Mouse (Mus musculus): ENCODE data around the gene Zfp853.

The Zfp853 gene

DNA sequence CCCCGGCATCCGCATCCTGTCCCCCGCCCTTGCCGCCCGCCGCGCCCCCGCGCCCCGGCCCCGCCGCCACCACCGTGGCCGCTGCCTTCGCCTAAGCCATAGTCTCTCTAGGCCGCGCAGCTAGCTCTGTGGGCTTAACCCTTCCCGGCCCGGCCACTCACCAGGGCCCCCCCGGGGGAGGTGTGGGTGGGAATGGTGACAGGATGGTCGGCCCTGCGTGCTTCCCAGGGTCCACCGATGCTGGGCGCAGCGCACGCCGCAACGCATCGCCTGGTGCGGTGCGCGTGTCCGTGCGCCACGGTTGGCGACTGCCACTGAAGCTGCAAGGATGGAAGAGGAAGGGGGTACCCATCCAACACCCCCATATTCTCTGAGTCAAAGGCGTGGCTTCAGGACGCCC is at the start of gene Zfp853:
TSS of gene Zfp853 (minus strand) at position 220 of the 400 bp plus-strand sequence.
- no peak for DNase-seq (ENCODE audit: low spot score)

DNA sequence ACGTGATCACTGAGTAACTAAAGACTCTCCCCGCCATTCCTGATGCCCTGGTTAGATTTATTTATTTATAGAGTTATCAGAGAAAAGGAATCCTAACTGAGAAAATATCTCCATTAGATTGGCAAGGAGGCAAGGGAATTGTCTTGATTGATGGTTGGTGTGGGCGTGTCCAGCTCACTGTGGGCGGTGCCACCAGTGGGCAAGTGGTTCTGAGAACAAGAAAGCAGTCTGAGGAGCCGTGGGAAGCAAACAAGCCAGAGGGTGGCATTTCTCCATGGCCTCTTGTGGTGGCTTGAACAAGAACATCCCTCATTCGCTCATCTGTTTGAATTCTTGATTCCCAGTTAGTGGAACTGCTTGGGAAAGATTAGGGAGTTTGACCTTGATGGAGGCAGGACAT is 46.2 kb upstream of the Zfp853 start:
- DNase-seq (ENCODE audit: low spot score), result no peak

DNA sequence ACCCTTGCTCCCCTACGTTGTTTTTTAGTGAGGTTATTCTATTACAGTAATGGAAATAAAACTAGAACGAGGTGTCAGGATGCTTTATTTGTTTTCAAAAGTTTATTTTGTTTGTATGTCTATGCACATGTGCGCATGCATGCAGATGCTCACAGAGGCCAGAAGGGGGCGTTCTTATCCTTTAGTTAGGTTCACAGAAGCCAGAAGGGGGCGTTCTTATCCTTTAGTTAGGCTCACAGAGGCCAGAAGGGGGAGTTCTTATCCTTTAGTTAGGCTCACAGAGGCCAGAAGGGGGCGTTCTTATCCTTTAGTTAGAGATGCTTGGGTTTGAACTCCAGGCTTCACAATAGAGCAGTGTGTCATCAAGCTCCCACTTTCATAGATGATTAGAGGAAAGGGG is 43.1 kb upstream of the Zfp853 start:
- no peak for DNase-seq (ENCODE audit: low spot score)

DNA sequence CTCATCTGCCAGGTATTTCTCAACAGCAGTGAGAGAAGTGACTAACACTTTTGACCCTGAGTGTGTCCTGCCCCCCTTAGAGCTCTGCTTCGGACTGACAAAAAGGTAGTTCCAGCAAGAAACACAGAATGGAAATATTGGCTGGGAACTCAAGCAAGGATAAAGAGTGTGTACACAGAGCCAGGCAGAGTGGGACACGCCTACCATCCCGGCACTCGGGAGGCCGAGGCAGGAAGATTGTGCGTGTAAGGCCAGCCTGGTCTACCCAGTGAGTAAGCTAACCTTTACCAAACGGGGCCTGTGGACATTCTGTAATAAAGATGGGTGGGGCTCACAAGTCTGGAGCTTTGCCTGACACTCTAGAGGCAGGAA is 41.7 kb upstream of the Zfp853 start:
- no peak for DNase-seq (ENCODE audit: low spot score)

DNA sequence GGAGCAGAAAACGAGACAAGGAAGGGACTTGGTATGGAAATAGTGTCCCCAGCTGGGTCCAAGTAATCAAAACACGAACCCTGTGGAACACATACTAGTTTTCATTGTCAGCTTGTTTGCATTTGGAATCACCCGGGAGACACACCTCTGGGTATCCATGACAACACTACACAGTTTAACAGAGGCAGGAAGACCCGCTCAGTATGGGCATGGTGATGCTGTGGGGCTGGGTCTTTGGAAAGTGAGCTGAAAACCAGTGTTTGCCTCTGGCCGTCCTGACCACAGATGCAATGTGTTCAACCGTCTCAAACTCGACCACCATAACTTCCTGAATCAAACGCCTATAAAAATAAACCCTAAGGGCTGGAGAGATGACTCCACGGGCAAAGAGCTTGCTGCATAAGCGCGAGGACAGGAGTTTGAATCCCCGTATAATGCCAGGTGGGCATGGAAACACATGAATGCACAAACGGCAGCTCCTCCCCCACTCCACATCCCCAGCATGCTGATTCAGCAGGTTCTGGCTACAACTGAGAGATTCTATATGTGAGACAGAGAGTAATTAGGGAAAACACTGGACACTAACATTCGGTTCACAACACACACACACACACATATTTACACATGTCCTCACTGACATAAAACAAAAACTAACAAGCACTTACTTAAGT is 41.1 kb upstream of the Zfp853 start:
- no peak for DNase-seq (ENCODE audit: low spot score)

DNA sequence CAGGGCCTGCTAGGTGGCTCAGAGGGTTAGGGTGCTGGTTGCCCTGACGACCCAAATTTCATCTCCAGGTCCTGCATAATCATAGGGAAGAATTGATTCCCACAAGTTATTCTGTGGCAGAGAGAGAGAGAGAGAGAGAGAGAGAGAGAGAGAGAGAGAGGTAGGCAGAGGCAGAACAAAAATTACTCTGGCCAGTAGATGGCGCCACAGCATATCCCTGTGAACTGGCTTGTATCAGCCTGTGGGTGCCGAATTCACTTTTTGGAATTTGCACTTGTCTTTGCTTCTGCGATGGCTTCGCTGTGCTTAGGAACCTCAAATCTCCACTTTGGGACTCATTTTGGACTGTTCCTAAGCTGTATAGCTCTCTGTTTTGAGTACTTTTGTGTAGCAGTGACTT is 40.4 kb upstream of the Zfp853 start:
- no peak for DNase-seq (ENCODE audit: low spot score)

DNA sequence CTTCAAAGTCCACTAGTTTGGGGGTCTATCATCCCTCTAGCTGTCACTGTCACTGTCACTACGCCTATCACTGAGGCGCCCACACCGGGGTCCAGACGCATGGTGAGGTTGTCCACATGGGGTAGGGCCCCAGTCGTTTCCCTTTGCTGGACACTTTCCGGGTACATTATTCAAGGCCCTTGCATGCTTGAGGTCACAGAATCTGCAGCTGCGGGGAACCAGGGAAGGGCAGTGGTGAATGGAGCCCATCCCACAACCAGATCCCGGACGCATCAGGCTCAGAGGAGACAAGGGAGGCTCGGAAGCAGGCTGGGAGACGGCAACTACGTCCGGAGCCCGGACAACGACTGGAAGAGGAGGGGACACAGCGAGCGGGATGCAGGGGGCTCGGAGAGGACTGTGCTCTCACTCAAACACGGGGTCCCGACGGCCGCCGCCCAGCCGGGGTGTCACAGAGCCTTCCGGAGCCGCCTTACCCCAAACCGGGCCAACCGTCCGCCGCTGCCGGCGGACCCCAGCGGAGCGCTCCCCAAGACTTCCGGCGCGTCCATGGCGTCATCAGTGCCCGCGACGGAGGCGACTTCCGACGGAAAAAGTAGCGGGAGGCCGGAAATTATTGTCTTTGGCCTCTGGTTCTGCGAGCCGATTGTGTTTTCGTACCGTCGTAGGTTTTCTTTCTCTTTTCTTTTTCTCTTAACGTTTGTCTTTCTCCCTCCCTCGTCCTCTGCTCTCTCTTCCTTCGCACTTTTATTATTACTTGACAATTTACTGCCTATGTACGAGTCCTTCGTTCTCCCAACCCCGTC is 35.5 kb upstream of the Zfp853 start, which contains the start of gene Zdhhc4:
TSS of gene Zdhhc4 (minus strand) at position 567 of the 806 bp plus-strand sequence.
- DNase-seq (ENCODE audit: low spot score), result peak; percentile 80

DNA sequence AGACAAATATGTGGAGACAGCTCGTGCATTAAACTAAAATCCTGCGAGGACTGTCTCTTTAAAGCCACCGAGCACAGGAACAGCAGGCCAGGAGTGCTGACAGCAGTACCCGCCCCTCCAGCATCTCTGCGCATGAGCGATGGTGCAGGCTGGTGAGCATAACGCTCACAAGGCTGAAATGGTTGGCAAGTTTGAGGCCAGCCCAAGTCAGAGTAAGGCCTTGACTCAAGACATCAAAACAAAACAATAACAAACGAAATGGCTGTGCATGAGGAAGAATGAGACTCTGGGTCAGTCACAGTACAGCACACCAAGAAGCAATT is 23.8 kb upstream of the Zfp853 start:
- peak; percentile 46 for DNase-seq (ENCODE audit: low spot score)

DNA sequence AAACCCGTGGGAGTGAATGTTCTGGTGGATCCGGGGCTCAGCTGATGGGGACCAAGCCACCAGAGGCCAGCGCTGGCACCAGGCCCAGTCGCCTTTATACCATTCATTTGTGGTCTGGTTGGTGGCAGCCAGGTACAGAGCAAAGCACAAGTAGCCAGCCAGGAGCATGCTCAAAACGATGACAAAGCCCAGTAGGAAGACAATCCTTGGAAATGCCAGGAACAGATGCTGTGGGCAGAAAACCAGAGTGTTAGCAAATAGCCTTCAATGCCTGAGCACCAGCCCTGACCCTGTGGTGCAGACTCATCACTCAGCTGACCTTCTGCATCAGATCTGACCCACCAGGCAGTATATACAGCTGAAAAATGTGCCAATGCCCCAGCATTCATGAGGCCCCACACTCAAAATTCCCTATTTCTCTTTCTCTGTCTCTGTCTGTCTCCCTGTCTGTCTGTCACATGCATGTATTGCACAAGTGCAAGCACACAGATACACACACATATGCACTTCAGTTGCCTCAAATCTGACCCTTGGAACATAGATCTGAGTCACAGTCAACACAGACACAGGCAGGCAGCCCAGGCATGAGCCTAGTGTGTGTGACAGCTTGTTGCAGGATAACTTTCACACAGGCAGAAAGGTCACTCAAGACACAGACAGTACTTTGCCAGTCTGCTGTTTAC is 23.3 kb upstream of the Zfp853 start:
- peak; percentile 23 for DNase-seq (ENCODE audit: low spot score)

DNA sequence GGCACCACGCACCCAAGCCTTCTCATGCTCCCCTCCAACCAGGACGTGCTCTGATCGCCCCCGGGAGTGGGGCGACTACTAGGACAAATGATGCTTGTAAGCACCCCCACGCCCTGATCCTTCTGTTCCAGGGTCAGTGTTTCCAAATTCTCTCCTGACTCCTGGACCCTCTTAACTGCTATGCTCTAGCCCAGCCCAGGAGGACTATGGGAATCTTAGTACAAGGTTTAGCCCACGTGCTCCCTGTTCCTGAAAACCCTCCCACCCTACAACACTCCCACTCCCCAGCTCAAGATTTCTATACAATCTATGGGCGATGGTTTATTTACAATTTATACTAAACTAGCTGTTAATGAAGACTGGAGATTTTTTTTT is 22.1 kb upstream of the Zfp853 start:
- DNase-seq (ENCODE audit: low spot score), result no peak

DNA sequence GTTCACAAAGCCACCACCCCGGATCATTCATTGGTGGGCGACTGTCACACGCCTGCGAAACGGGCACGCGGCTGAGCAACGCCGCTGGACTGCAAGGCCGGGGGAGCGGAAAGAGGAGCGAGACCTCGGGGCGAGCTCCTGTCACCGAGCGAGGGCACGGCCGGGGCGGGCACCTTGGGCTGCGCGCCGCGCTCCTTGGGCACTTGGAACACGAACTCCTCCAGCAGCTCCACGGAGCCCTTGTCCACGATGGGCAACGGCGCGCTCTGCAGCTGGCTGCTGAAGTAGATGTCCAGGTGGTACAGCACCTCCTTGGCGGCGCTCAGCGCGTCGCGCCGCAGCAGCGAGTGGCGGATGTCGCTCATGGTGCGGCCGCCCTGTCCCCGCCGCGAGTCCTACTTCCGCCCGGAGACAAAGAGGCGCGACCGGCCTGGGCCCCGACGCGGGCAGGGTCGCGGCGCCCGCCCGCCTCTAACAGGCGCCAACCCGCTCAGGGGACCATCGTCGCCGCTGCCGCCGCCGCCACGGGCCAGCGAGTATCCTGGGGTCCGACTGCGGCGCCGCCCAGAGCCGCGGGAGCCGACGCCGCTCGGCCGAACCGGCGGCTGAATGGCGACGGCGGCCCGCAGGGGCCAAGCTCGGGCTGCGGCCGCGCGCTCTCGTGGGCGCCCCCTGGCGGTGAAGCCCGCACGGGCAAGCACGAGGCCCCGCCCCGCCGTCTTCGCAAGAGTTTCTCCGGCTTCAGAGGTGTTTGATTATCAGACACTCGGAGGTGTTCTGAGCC is 21.5 kb upstream of the Zfp853 start, which contains the start of gene E130309D02Rik:
TSS of gene E130309D02Rik (minus strand) at position 631 of the 784 bp plus-strand sequence.
- peak; percentile 66 for DNase-seq (ENCODE audit: low spot score)

DNA sequence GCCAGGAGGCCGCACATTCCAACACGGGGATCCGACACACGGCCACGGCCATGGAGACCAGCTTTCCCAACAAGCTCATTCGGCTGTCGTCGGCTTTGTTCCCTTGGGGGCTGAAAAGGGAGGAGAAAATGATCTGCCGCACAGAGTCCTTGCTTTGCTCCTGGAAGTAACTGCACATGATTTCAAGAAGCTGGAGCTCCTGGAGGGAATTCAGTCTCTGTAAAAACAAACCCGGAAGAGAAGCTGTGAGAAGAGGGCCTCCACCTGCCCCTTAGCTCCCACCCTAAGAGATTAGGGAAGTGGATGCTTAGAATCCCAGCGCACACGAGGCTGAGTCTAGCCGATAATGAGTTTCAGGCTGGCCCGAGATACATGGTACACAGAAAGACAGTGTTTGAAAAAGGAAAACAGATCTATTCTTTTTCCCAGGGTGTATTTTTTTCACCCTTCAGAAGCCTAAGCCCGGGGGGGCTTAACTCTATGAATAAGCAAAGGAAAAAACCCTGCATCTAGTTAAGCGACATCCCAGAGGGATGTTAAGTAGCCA is 20.8 kb upstream of the Zfp853 start:
- DNase-seq (ENCODE audit: low spot score), result no peak

DNA sequence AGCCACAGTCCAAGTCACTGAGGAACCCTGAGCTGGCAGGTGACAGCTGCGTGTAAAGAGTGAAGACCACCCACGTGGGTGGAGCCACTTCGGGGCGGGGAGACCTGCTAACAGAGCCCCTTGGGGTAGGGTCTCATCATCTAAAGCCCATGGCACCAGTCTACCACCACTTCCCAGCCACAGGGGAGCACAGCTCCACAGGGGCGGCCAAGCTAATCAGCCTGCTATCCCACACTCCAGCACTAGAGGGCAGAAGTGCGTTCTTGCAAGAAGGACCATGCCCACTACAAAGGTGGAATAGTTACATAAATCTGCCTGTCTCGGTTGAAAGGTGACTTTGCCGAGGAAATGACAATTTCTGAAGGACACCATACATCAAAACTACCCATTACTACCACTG is 18.5 kb upstream of the Zfp853 start:
- no peak for DNase-seq (ENCODE audit: low spot score)

DNA sequence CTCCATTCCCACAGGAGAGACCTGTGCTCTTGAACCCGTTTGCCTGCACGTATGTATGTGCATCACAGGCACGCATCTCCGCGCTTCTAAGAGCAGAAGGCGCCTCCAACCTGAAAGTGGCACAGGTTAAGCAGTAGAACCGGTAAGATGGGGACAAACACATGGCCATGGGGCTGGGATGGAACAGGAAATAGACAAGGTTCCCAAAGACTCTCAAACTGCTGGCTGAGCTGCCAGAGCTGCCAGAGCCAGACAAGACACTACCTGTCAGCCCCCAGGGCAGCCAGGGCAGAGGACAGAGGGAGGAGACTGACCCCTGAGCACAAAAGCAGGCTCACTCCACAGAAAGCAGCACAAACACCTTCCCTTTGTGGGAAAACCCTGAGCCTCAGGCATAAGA is 16.5 kb upstream of the Zfp853 start:
- DNase-seq (ENCODE audit: low spot score), result no peak

DNA sequence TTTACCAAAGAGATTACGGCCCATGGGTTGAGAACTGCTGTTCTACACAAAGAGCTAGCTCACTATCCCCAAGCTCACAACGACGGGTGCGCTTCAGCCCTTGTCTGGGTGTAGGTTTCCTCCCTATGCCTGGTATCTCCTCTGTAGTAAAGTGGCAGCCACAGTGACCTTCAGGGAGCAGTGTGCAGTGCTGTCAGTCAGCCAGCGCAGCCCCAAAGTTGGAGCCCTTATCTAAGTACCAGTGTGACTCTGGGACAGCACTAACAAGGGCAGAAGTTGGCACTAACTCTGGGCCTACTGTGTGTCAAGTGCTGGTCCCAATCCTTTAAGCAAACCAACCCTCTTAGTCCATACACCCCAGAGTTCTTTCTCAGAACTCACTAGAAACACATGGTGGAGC is 15.4 kb upstream of the Zfp853 start:
- no peak for DNase-seq (ENCODE audit: low spot score)

DNA sequence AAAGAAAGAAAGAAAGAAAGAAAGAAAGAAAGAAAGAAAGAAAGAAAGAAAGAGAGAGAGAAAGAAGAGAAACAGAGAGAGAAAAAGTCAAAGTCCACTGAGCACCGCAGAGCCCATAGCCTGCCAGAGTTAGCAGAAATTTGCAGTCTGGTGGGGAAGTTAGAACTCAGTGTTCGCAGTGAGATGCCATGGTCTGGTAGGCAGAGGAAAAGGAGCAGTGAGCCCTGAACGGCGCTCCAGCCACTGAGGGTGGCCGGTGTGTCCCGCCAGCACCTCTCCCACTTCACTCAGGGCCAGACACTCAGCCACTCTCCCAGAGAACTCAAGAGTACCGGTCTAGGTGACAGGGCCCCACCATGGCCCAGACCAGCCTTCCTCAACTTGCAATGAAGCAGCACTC is 10.8 kb upstream of the Zfp853 start:
- no peak for DNase-seq (ENCODE audit: low spot score)

DNA sequence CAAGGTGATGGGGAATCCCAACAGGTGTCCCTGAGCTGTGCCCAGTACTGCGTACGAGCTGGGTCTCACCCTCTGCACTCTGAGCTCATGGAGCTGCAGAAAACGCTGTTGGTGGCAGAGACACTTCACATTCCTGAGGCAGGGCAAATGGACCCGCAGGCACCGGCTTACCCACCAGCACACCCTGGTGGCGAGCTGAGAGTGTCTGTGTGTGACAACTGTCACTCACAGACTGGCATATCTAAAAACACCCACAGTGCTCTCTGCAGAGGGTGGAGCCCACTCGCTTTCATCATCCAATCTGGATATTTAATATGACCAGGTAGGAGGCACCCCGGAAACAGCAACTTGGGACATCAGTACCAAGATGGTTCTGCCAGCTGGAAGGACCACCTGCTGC is 7.9 kb upstream of the Zfp853 start:
- no peak for DNase-seq (ENCODE audit: low spot score)

DNA sequence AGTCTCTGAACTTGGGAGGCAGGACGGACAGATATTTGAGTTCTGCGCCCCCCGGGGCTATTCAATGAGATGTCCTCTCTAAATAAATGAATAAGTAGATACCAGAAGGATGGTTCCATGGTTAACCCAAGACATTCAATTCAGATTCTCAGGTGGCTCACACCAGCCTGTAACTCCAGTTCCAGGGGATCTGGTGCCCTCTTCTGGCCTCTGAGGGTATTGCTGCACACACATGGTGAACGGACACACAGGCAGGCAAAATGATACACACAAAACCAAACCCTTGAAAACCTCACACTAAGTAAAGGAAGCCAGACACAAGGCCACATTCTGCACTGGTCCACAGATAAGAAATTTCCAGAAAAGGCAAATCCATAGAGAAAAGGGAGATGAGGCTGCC is 6.3 kb upstream of the Zfp853 start:
- DNase-seq (ENCODE audit: low spot score), result no peak

DNA sequence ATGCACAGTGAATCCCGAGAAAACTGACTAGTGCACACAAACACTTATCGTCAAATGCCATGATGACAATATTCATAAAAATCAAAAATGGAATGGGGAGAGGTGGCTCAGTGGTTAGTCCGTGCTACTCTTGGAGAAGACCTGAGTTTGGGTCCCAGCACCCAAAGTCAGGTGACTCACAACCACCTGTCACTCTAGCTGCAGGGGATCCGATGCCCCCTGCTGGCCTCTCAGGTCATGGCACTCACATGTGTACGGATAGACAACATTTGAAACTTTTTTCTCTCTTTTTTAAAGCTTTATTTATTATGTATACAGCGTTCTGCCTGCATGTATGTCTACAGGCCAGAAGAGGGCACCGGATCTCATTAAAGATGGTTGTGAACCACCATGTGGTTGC is 5.0 kb upstream of the Zfp853 start:
- DNase-seq (ENCODE audit: low spot score), result no peak

DNA sequence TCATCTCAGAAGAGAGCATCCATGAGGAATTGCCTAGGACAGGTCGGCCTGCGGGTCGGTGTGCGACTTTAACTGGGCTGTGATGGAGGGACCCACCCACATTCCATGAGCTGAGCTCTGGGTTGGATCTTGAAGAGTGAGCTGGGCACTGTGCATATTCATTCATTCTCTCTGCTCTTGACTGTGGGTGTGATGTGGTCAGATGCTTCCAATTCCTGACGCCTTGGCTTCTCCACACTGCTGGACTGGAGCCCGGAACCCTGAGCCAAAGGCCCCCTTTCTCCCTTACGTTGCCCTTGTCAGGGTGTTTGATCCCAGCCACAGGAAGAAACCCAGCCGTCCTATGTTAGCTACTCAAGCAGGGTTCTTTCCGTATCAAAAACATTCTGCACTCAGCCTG is 4.6 kb upstream of the Zfp853 start:
- DNase-seq (ENCODE audit: low spot score), result no peak

DNA sequence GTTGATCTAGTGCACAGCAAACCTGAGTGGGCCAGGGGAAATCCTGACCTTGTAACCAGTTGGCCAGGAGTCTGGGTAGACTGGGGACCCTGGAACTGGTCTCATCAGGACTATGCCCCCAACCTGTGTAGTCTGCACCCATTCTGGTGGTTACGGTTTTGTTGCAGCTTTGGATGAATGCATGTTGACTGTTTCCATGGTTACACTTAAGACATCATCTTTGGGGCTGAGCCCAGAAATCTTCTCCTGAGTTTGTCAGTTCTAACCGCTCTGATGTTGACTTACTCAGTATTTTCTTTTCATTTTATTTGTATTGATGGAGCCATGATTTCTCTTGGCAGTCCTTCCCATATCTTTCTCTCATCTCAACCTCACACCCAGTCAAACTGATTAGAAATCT is 1.9 kb upstream of the Zfp853 start:
- DNase-seq (ENCODE audit: low spot score), result no peak

DNA sequence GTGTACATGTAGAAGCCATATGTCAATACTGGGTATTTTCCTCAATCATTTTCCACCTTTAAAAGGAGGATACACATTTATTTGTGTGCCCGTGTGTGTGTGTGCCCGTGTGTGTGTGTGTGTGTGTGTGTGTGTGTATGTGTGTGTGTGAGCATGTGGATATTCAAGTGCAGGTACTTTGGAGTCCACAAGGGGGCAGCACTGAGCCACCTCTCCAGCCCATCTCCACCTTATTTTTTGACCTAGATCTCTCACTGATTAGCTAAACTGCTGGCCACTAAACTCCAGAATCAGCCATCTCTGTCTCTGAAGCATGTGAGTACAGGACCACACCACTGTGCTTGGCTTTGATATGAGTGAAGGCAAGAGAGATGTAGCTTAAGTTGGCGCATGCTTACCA is 1.4 kb upstream of the Zfp853 start:
- no peak for DNase-seq (ENCODE audit: low spot score)
